Mouse (Mus musculus) liver, adult 2 months (tissue): ENCODE measurements around the gene Slc25a25.

ENCODE experiments used
- CTCF ChIP-seq: fragments of 200-500 bp; IDR thresholded peaks from 2 replicates; pipeline ENCODE4 v1.5.1; 2011; ENCODE audit warnings: low read depth, low read length, control low read depth
- POLR2A ChIP-seq: fragments of 200-500 bp; IDR thresholded peaks from 2 replicates; pipeline ENCODE4 v1.6.1; 2011; ENCODE audit warnings: low read length, control low read depth; ENCODE audit not compliant: insufficient read depth; ENCODE audit errors: extremely low read depth

DNA sequence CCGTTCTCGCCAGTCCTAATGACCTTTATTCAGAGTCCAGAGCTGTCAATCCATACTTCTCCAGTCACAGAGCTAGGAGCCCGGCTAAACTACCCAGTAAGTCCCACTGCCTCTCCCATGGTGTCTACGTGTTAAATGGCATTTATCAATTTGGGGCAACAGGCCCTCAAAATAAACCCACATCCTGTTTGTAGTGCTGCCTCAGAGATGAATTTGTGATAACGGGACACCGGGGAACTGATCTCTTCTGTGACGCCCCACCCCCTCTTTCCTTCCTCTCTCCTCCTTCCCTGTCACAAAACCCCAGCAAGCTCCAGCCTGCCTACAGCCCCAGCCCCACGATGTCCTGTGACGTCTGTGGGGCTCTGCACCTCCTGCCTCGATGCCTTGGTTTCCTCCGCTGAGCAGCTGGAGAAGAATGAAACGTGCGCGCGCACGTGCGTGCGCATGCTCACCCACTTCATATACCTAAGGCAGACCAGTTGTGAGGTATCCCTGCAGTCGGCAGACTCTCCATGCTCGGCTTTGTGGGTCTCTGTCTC, 44.0 kb upstream of the Slc25a25 start:
- TF ChIP-seq POLR2A (no peak), CTCF (no peak)
